Mouse (Mus musculus) heart, embryonic 12.5 days (tissue): ENCODE results near the gene Mvp. TPM values are rescaled to one million over a fixed set of nuclear protein-coding genes. Genes with fewer than 3 reads are reported as not detected.

Experiments
- ATAC-seq: fragments of 200-750 bp; cut with Nextera tagmentation; 2 replicates; pipeline ENCODE4 v1.8.0; 2017; ENCODE audit warnings: moderate TSS enrichment, moderate library complexity; ENCODE audit not compliant: insufficient number of reproducible peaks, low FRiP score
- H3K27ac ChIP-seq: fragments of 300-500 bp; sonication (generic); 2 replicates; pipeline ENCODE4 v1.5.1; 2016; ENCODE audit warnings: mild to moderate bottlenecking, moderate library complexity; ENCODE audit not compliant: poor library complexity, severe bottlenecking
- H3K27me3 ChIP-seq: fragments of 300-500 bp; sonication (generic); replicated peaks from 2 replicates; pipeline ENCODE4 v1.6.1; 2016; ENCODE audit warnings: mild to moderate bottlenecking, moderate library complexity
- H3K36me3 ChIP-seq: fragments of 300-500 bp; sonication (generic); 2 replicates; pipeline ENCODE4 v1.6.1; 2016; ENCODE audit warnings: mild to moderate bottlenecking, moderate library complexity
- H3K4me1 ChIP-seq: fragments of 300-500 bp; sonication (generic); replicated peaks from 2 replicates; pipeline ENCODE4 v1.6.1; 2016; ENCODE audit warnings: mild to moderate bottlenecking
- H3K4me2 ChIP-seq: fragments of 300-500 bp; sonication (generic); 2 replicates; pipeline ENCODE4 v1.6.1; 2016; ENCODE audit warnings: mild to moderate bottlenecking, moderate library complexity
- H3K4me3 ChIP-seq: fragments of 300-500 bp; sonication (generic); 2 replicates; pipeline ENCODE4 v1.5.1; 2016; ENCODE audit warnings: mild to moderate bottlenecking
- H3K9ac ChIP-seq: fragments of 300-500 bp; sonication (generic); 2 replicates; pipeline ENCODE4 v1.6.1; 2016; ENCODE audit warnings: mild to moderate bottlenecking, moderate library complexity
- H3K9me3 ChIP-seq: fragments of 300-500 bp; sonication (generic); replicated peaks from 2 replicates; pipeline ENCODE4 v1.6.1; 2016; ENCODE audit warnings: mild to moderate bottlenecking, moderate library complexity
- WGBS: fragments of 180-500 bp; shearing (Covaris S2); methylation state at CpG from one replicate; pipeline ENCODE4 v1.1.7; 2016; 5-methylcytosine and 5-hydroxymethylcytosine counted together
- polyA plus RNA-seq: library from polyadenylated mRNA; unstranded; fragments of >200 nt; fragmentation: Nextera tagmentation; extraction: Ambion mirVana; gene quantifications from 2 replicates; pipeline ENCODE4 v1.2.1, GENCODE M21; 2016

Mvp gene
- polyA plus RNA-seq, 1 experiment from 2014 or later: 12.0 TPM

GRCm38 (mm10) chr7:127011051-127011450, 3.4 kb downstream of the Mvp start:
- H3K36me3 ChIP-seq: peaks cover 36% of the 10 kb centered on the region
- H3K9me3 ChIP-seq: no peaks in the 10 kb centered on the region
- WGBS: 88% methylated on average over 2 of the region's 2 CpGs
- H3K27ac ChIP-seq: no peak overlapping the region
- H3K4me3 ChIP-seq: no peak overlapping the region
- no peak overlapping the region for H3K4me2 ChIP-seq
- no peak overlapping the region for H3K9ac ChIP-seq
- H3K27me3 ChIP-seq: no peaks in the 10 kb centered on the region
- ATAC-seq: no peak
- peaks cover 43% of the 10 kb centered on the region for H3K4me1 ChIP-seq

GRCm38 (mm10) chr7:127009307-127010085, 4.9 kb downstream of the Mvp start:
- Histone ChIP-seq H3K9ac (no peak overlapping the region; the same call in 1 of the 2 replicates), H3K27me3 (no peaks in the 10 kb centered on the region), H3K36me3 (peaks cover 27% of the 10 kb centered on the region), H3K27ac (peak overlapping the region; percentile 59; the same call in 1 of the 2 replicates), H3K4me3 (no peak overlapping the region), H3K4me2 (no peak overlapping the region), H3K9me3 (no peaks in the 10 kb centered on the region), H3K4me1 (peaks cover 28% of the 10 kb centered on the region)
- ATAC-seq: no peak
- 76% methylated on average over 17 of the region's 17 CpGs for WGBS

GRCm38 (mm10) chr7:127008239-127009019, 6.0 kb downstream of the Mvp start:
- Histone ChIP-seq H3K27ac (peak overlapping the region; percentile 59), H3K4me1 (peaks cover 18% of the 10 kb centered on the region), H3K4me3 (no peak overlapping the region), H3K9ac (peak overlapping the region; percentile 21), H3K27me3 (no peaks in the 10 kb centered on the region), H3K4me2 (no peak overlapping the region), H3K36me3 (peaks cover 24% of the 10 kb centered on the region), H3K9me3 (no peaks in the 10 kb centered on the region)
- WGBS: 37% methylated on average over 9 of the region's 9 CpGs
- ATAC-seq: peak; percentile 87

- WGBS: 89% methylated on average over 6 of the region's 6 CpGs
- Histone ChIP-seq H3K4me3 (no peak overlapping the region), H3K27ac (no peak overlapping the region), H3K4me2 (no peak overlapping the region), H3K27me3 (no peaks in the 10 kb centered on the region), H3K4me1 (peaks cover 14% of the 10 kb centered on the region), H3K9ac (no peak overlapping the region; the same call in 1 of the 2 replicates), H3K9me3 (no peaks in the 10 kb centered on the region), H3K36me3 (peaks cover 14% of the 10 kb centered on the region)
- no peak for ATAC-seq
These were observed 7.0 kb downstream of the Mvp start for GRCm38 (mm10) chr7:127007313-127008024.

GRCm38 (mm10) chr7:127004122-127004875, 10.1 kb downstream of the Mvp start:
- 88% methylated on average over 4 of the region's 4 CpGs for WGBS
- H3K9ac ChIP-seq: no peak overlapping the region
- H3K36me3 ChIP-seq: no peaks in the 10 kb centered on the region
- ATAC-seq: no peak
- H3K4me2 ChIP-seq: no peak overlapping the region
- peaks cover 13% of the 10 kb centered on the region for H3K4me1 ChIP-seq
- no peaks in the 10 kb centered on the region for H3K9me3 ChIP-seq
- H3K27ac ChIP-seq: no peak overlapping the region
- H3K4me3 ChIP-seq: no peak overlapping the region
- no peaks in the 10 kb centered on the region for H3K27me3 ChIP-seq

GRCm38 (mm10) chr7:127003620-127004019, 10.8 kb downstream of the Mvp start:
- Histone ChIP-seq H3K27me3 (no peaks in the 10 kb centered on the region), H3K27ac (no peak overlapping the region), H3K4me1 (peaks cover 6% of the 10 kb centered on the region), H3K9me3 (no peaks in the 10 kb centered on the region), H3K4me3 (no peak overlapping the region), H3K9ac (no peak overlapping the region), H3K36me3 (no peaks in the 10 kb centered on the region), H3K4me2 (no peak overlapping the region)
- ATAC-seq: no peak
- 88% methylated on average over 5 of the region's 5 CpGs for WGBS

- peaks cover 12% of the 10 kb centered on the region for H3K36me3 ChIP-seq
- WGBS: 67% methylated on average over 10 of the region's 10 CpGs
- 0 out of 2 replicates have a peak, but pooled peaks cover 4% of the 10 kb centered on the region for H3K9me3 ChIP-seq
- no peak overlapping the region for H3K27ac ChIP-seq
- ATAC-seq: no peak
- H3K27me3 ChIP-seq: no peaks in the 10 kb centered on the region
- H3K4me3 ChIP-seq: no peak overlapping the region
- no peak overlapping the region for H3K9ac ChIP-seq
- H3K4me2 ChIP-seq: no peak overlapping the region
- H3K4me1 ChIP-seq: no peaks in the 10 kb centered on the region
These were observed 14.9 kb downstream of the Mvp start for GRCm38 (mm10) chr7:126999568-126999967.

- Histone ChIP-seq H3K4me1 (no peaks in the 10 kb centered on the region), H3K9ac (no peak overlapping the region), H3K9me3 (0 out of 2 replicates have a peak, but pooled peaks cover 4% of the 10 kb centered on the region), H3K36me3 (peaks cover 12% of the 10 kb centered on the region), H3K27me3 (no peaks in the 10 kb centered on the region), H3K27ac (no peak overlapping the region), H3K4me3 (no peak overlapping the region), H3K4me2 (no peak overlapping the region)
- no peak for ATAC-seq
- WGBS: 77% methylated on average over 4 of the region's 4 CpGs
These were observed 18.0 kb downstream of the Mvp start for GRCm38 (mm10) chr7:126996449-126996848.

DNA sequence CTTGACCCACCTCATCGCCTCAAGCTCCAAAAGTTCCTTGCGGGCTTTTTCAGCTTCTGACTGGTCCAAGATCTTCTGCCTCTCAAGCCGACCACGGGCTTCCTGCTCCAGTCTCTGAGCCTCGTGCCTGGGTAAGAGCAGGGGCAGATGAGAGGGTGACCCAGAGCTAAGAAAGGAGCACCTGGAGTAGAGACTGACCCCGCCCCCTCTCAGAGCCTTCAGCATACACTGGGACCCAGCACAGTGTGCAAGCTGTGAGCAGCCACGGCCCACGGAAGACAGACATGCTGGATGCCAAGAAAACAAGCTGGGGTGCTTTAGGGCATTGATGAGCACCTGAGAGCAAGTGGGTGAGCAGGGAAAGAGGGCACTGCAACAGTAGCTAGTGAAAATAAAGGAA, 25.6 kb downstream of the Mvp start:
- H3K9ac ChIP-seq: no peak overlapping the region
- H3K9me3 ChIP-seq: no peaks in the 10 kb centered on the region
- no peak overlapping the region for H3K27ac ChIP-seq
- H3K4me1 ChIP-seq: no peaks in the 10 kb centered on the region
- 70% methylated on average over 8 of the region's 8 CpGs for WGBS
- H3K27me3 ChIP-seq: 0 out of 2 replicates have a peak, but pooled peaks cover 4% of the 10 kb centered on the region
- no peaks in the 10 kb centered on the region for H3K36me3 ChIP-seq
- ATAC-seq: no peak
- H3K4me2 ChIP-seq: no peak overlapping the region
- H3K4me3 ChIP-seq: no peak overlapping the region

DNA sequence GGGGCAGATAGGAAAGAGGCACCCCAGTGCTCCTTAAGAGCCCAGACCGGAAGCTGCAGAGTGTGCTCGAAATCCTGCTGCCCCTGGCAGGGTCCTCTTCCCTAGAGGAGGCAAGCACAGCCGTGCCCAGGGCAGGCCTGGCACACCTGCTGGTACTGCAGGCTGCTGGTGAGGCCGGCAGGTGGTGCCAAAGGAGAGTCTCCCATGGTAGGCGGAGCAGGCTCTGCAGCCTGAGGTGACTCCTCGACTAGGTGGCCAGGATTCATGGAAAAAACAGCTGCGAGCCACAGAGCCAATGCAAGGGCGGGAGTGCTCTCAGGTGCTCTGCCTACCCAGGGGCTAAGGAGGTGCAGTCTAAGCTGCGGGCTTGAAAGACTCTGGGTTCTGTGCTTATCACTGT, 28.1 kb downstream of the Mvp start:
- Histone ChIP-seq H3K4me2 (no peak overlapping the region), H3K9me3 (no peaks in the 10 kb centered on the region), H3K9ac (no peak overlapping the region), H3K27me3 (0 out of 2 replicates have a peak, but pooled peaks cover 4% of the 10 kb centered on the region), H3K4me3 (no peak overlapping the region), H3K36me3 (peaks cover 2% of the 10 kb centered on the region; the same call in 1 of the 2 replicates), H3K27ac (no peak overlapping the region), H3K4me1 (no peaks in the 10 kb centered on the region)
- ATAC-seq: no peak; the same call in 1 of the 2 replicates
- WGBS: 42% methylated on average over 9 of the region's 9 CpGs
